Mouse (Mus musculus) kidney, adult 2 months (tissue): ENCODE data around the gene Ppp1r27. TPM values are rescaled to one million over a fixed set of nuclear protein-coding genes. Genes with fewer than 3 reads are reported as not detected.

ENCODE experiments used
- DNase-seq: peaks from one replicate; pipeline ENCODE4 v3.0.0; 2021
- H3K27ac ChIP-seq: fragments of 200-500 bp; 2 replicates; pipeline ENCODE4 v1.5.1; 2012; ENCODE audit warnings: low read depth, low read length, control low read depth, inconsistent platforms; ENCODE audit not compliant: insufficient read depth
- H3K27me3 ChIP-seq: fragments of 200-500 bp; replicated peaks from 2 replicates; pipeline ENCODE4 v1.6.1; 2012; ENCODE audit warnings: mild to moderate bottlenecking, moderate library complexity, low read length, inconsistent platforms; ENCODE audit not compliant: control insufficient read depth, insufficient read depth
- H3K36me3 ChIP-seq: fragments of 200-500 bp; 2 replicates; pipeline ENCODE4 v1.6.1; 2012; ENCODE audit warnings: mild to moderate bottlenecking, moderate library complexity, low read length, inconsistent platforms; ENCODE audit not compliant: control insufficient read depth, insufficient read depth
- H3K4me1 ChIP-seq: fragments of 200-500 bp; 2 replicates; pipeline ENCODE4 v1.6.1; 2011; ENCODE audit warnings: low read length; ENCODE audit not compliant: control insufficient read depth, insufficient read depth
- H3K4me3 ChIP-seq: fragments of 200-500 bp; 2 replicates; pipeline ENCODE4 v1.5.1; 2011; ENCODE audit warnings: mild to moderate bottlenecking, low read depth, low read length, control low read depth; ENCODE audit not compliant: insufficient read depth
- CTCF ChIP-seq: fragments of 200-500 bp; conservative IDR thresholded peaks from 2 replicates; pipeline ENCODE4 v1.5.1; 2011; ENCODE audit warnings: low read depth, mild to moderate bottlenecking, control low read depth, low read length, moderate library complexity, mixed read lengths; ENCODE audit not compliant: insufficient read depth, insufficient read length
- POLR2A ChIP-seq: fragments of 200-500 bp; IDR thresholded peaks from one replicate; pipeline ENCODE4 v1.6.1; 2011; ENCODE audit warnings: low read depth, low read length, control low read depth
- WGBS: fragments of 180-500 bp; shearing (Covaris S2); methylation state at CpG from one replicate; pipeline ENCODE4 v1.1.7; 2018; 5-methylcytosine and 5-hydroxymethylcytosine counted together
- polyA plus RNA-seq: library from polyadenylated mRNA; depleted of rRNA; stranded (reverse); fragments of >200 nt; gene quantifications from 2 replicates; pipeline ENCODE4 v1.2.3, GENCODE M21; 2012

Ppp1r27 gene
- polyA plus RNA-seq, 1 experiment: 9.5 TPM

GRCm38 (mm10) chr11:120578694-120579243, 27.8 kb upstream of the Ppp1r27 start:
- TF ChIP-seq CTCF: no peak
- no peak for TF ChIP-seq POLR2A
- 65% methylated on average over 11 of the region's 11 CpGs for WGBS
- peaks cover 38% of the 10 kb centered on the region for H3K4me1 ChIP-seq
- H3K36me3 ChIP-seq: peaks cover 3% of the 10 kb centered on the region
- no peak overlapping the region for H3K4me3 ChIP-seq
- no peaks in the 10 kb centered on the region for H3K27me3 ChIP-seq
- DNase-seq: peak; percentile 27
- H3K27ac ChIP-seq: peak overlapping the region; percentile 61

- DNase-seq: peak; percentile 75
- TF ChIP-seq POLR2A: no peak
- no peak for TF ChIP-seq CTCF
- Histone ChIP-seq H3K27me3 (no peaks in the 10 kb centered on the region), H3K4me3 (no peak overlapping the region), H3K4me1 (peaks cover 38% of the 10 kb centered on the region), H3K36me3 (peaks cover 3% of the 10 kb centered on the region), H3K27ac (peak overlapping the region; percentile 61)
- 45% methylated on average over 10 of the region's 10 CpGs for WGBS
Measured at GRCm38 (mm10) chr11:120578024-120578693, 27.2 kb upstream of the Ppp1r27 start.

- H3K27me3 ChIP-seq: no peaks in the 10 kb centered on the region
- peak; percentile 82 for DNase-seq
- H3K4me3 ChIP-seq: peak overlapping the region; percentile 22
- H3K4me1 ChIP-seq: peaks cover 38% of the 10 kb centered on the region
- H3K36me3 ChIP-seq: peaks cover 3% of the 10 kb centered on the region
- peak overlapping the region; percentile 92 for H3K27ac ChIP-seq
- WGBS: 49% methylated on average over 7 of the region's 7 CpGs
- no peak for TF ChIP-seq POLR2A
- TF ChIP-seq CTCF: peak; percentile 49; the same call in 1 of the 2 replicates
Measured at GRCm38 (mm10) chr11:120577211-120578023, 26.5 kb upstream of the Ppp1r27 start.

DNA sequence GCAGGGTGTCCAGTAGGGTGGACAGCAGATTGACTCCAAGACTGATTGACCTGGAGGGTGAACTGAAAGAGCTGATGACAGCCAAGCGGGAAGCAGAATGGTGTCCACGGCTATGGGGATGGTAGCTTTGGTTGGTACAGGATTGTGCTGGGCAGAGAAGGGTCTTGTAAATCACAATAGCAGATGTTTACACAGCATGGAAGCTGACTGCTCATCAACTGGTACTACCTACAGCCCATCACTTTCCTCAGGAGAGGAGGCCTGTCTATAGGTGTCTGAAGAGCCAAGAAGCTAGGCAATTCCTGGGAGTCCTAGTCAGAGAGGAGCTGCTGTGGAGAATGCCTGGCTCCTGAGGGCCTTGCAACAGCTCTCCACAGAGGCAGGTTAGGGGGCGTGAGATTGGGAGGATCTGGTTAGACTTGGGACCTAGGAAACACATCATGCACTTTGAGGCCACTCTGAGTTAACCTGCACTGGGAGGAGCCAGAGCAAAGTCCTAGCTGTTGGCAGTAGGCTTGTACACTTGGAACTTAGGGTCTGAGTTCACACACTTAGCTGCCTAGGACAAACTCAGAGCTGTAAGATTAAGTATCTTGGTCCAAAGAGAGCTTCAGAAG, 25.5 kb upstream of the Ppp1r27 start:
- DNase-seq: peak; percentile 94
- no peak overlapping the region for H3K4me3 ChIP-seq
- peaks cover 3% of the 10 kb centered on the region for H3K36me3 ChIP-seq
- H3K27ac ChIP-seq: peak overlapping the region; percentile 92
- 62% methylated on average over 3 of the region's 3 CpGs for WGBS
- H3K27me3 ChIP-seq: no peaks in the 10 kb centered on the region
- TF ChIP-seq CTCF (no peak), POLR2A (peak; percentile 30)
- peaks cover 44% of the 10 kb centered on the region for H3K4me1 ChIP-seq

GRCm38 (mm10) chr11:120575940-120576339, 25.0 kb upstream of the Ppp1r27 start:
- Histone ChIP-seq H3K36me3 (peaks cover 3% of the 10 kb centered on the region), H3K4me1 (peaks cover 45% of the 10 kb centered on the region), H3K4me3 (no peak overlapping the region), H3K27ac (peak overlapping the region; percentile 85), H3K27me3 (no peaks in the 10 kb centered on the region)
- TF ChIP-seq CTCF (no peak), POLR2A (no peak)
- no peak for DNase-seq

- Histone ChIP-seq H3K4me3 (no peak overlapping the region), H3K27ac (no peak overlapping the region), H3K36me3 (peaks cover 3% of the 10 kb centered on the region), H3K4me1 (peaks cover 40% of the 10 kb centered on the region), H3K27me3 (no peaks in the 10 kb centered on the region)
- TF ChIP-seq POLR2A: no peak
- TF ChIP-seq CTCF: no peak
- WGBS: 87% methylated on average over 2 of the region's 2 CpGs
- no peak for DNase-seq
Measured at GRCm38 (mm10) chr11:120575046-120575445, 24.1 kb upstream of the Ppp1r27 start.

DNA sequence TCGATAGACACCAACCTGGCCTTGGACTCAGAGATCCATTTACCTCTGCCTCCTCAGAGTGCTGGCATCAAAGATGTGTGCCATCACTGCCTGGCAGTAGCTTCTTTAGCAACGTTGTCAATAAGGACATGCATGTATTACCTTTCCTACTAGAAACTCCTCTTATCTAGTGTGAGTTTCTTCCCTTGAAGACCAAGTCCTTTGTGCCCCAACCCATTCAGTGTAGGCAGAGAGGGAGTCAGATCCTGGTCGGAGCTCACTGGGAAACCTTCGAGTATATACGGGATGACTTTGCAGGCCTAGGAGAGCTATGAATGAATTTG, 23.3 kb upstream of the Ppp1r27 start:
- H3K4me3 ChIP-seq: no peak overlapping the region
- 22% methylated on average over 5 of the region's 5 CpGs for WGBS
- H3K36me3 ChIP-seq: peaks cover 4% of the 10 kb centered on the region
- no peak overlapping the region for H3K27ac ChIP-seq
- TF ChIP-seq CTCF (no peak), POLR2A (no peak)
- no peak for DNase-seq
- H3K27me3 ChIP-seq: no peaks in the 10 kb centered on the region
- peaks cover 32% of the 10 kb centered on the region for H3K4me1 ChIP-seq
